8 mouse cellular contexts compared by ENCODE assay signal in the genomic region with DNA sequence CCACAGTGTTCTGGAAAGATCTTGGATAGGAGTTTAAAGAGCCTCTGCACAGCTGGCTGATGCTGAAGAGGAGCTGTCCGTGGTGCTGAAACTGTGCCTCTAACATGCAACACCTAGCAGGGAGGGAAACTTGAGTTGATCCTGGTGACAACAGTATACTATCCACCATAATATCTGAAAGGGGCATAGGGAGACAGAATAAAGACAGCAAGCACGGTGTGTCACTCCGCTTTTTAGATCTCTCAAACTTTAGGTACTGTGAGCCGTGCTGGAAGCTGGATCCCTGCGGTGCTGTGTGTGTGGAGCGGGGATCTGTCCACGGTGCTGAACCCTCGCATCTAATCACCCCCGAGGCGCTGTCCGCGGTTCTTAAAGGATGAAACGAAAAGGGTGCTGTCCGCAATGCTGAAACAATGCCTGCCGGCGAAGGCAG. TPM values are rescaled to one million over a fixed set of nuclear protein-coding genes. Genes with fewer than 3 reads are reported as not detected.
DNase-seq lines count a peak whose midpoint lies in the region; ATAC-seq and TF ChIP-seq lines count a peak whose summit lies in the region.

No protein-coding gene starts in this region.

- DNase-seq in layer of hippocampus, adult 11-12 months (ENCODE audit: low spot score): peak; percentile 62
- DNase-seq in layer of hippocampus, adult 9-10 months (ENCODE audit: low spot score): no peak
- peak; percentile 95 for DNase-seq in embryo, embryonic 10.5 days (ENCODE audit: low spot score)
- peak; percentile 71 to 88 for DNase-seq in heart, adult 18-20 months
- peak; percentile 64 for DNase-seq in liver, embryonic 13.5 days
- peak; percentile 86 for DNase-seq in neural tube, embryonic 11.5 days (ENCODE audit: low spot score)
- peak; percentile 17 to 38 for DNase-seq in thymus, adult 18-20 months

- H3K27ac ChIP-seq in intestine, postnatal 0 days (ENCODE audit: low read depth, low read length): no peak overlapping the region
- H3K27ac ChIP-seq in liver, embryonic 13.5 days: no peak overlapping the region
- no peak overlapping the region for H3K27ac ChIP-seq in neural tube, embryonic 11.5 days (ENCODE audit: low read depth, low read length)

- H3K36me3 ChIP-seq in intestine, postnatal 0 days (ENCODE audit: control insufficient read depth, insufficient read depth): no peaks in the 10 kb centered on the region
- H3K36me3 ChIP-seq in liver, embryonic 13.5 days: no peaks in the 10 kb centered on the region
- H3K36me3 ChIP-seq in neural tube, embryonic 11.5 days (ENCODE audit: control insufficient read depth, insufficient read depth, low read length): no peaks in the 10 kb centered on the region

- H3K4me1 ChIP-seq in intestine, postnatal 0 days (replicated peaks; ENCODE audit: control insufficient read depth, insufficient read depth, low read length): no peaks in the 10 kb centered on the region
- H3K4me1 ChIP-seq in liver, embryonic 13.5 days (replicated peaks): 0 out of 2 replicates have a peak, but pooled peaks cover 5% of the 10 kb centered on the region
- H3K4me1 ChIP-seq in neural tube, embryonic 11.5 days (ENCODE audit: control insufficient read depth, insufficient read depth, low read length): peaks cover 3% of the 10 kb centered on the region; the same call in 1 of the 2 replicates

- H3K27me3 ChIP-seq in intestine, postnatal 0 days (replicated peaks; ENCODE audit: control insufficient read depth, insufficient read depth, low read length): peaks cover 42% of the 10 kb centered on the region
- peaks cover 58% of the 10 kb centered on the region for H3K27me3 ChIP-seq in liver, embryonic 13.5 days
- peaks cover 36% of the 10 kb centered on the region for H3K27me3 ChIP-seq in neural tube, embryonic 11.5 days (ENCODE audit: control insufficient read depth, insufficient read depth, low read length)

- 0 out of 2 replicates have a peak, but pooled peaks have one; percentile 7 for TF ChIP-seq CTCF in intestine, postnatal 0 days (IDR thresholded peaks at IDR 0.05; ENCODE audit: low read depth)

- H3K4me3 ChIP-seq in intestine, postnatal 0 days (ENCODE audit: low read depth, low read length): no peak overlapping the region
- H3K4me3 ChIP-seq in liver, embryonic 13.5 days (replicated peaks): no peak overlapping the region
- H3K4me3 ChIP-seq in neural tube, embryonic 11.5 days (ENCODE audit: low read depth, low read length): no peak overlapping the region

- no peak overlapping the region for H3K9ac ChIP-seq in intestine, postnatal 0 days (ENCODE audit: low read depth, low read length)
- H3K9ac ChIP-seq in liver, embryonic 13.5 days: no peak overlapping the region
- H3K9ac ChIP-seq in neural tube, embryonic 11.5 days (ENCODE audit: low read length): no peak overlapping the region

- no peaks in the 10 kb centered on the region for H3K9me3 ChIP-seq in intestine, postnatal 0 days (ENCODE audit: control insufficient read depth)
- no peaks in the 10 kb centered on the region for H3K9me3 ChIP-seq in liver, embryonic 13.5 days (replicated peaks)
- no peaks in the 10 kb centered on the region for H3K9me3 ChIP-seq in neural tube, embryonic 11.5 days (ENCODE audit: control insufficient read depth, low read length)

- peak; percentile 57; the same call in 1 of the 2 replicates for ATAC-seq in intestine, postnatal 0 days
- ATAC-seq in liver, embryonic 13.5 days (ENCODE audit: low read depth): no peak
- ATAC-seq in neural tube, embryonic 11.5 days (ENCODE audit: insufficient read depth, low FRiP score, low TSS enrichment): no peak

- H3K4me2 ChIP-seq in intestine, postnatal 0 days (replicated peaks; ENCODE audit: low read depth): no peak overlapping the region
- no peak overlapping the region for H3K4me2 ChIP-seq in liver, embryonic 13.5 days
- no peak overlapping the region for H3K4me2 ChIP-seq in neural tube, embryonic 11.5 days (ENCODE audit: low read depth)

- under 1% methylated on average over 16 of the region's 16 CpGs for WGBS in intestine, postnatal 0 days
- 2% methylated on average over 16 of the region's 16 CpGs for WGBS in liver, embryonic 13.5 days (ENCODE audit: insufficient replicate concordance)
- under 1% methylated on average over 16 of the region's 16 CpGs for whole genome bisulfite sequencing in neural tube, embryonic 11.5 days

RNA-seq across cellular contexts. Expression of a gene that starts 1.2 kb away (rescaled TPM):
- under 1 TPM; 0.33 to 0.52 TPM for total RNA-seq in heart, adult 18-20 months (2021)
- polyA plus RNA-seq in intestine, postnatal 0 days (2015; fragmentation: Nextera tagmentation; extraction: Ambion mirVana): 0.75 and 0.90 TPM in 2 replicates
- not detected in 2 replicates for polyA plus RNA-seq in liver, embryonic 13.5 days (2015; fragmentation: Nextera tagmentation; extraction: Ambion mirVana)
- polyA plus RNA-seq in neural tube, embryonic 11.5 days (2014; fragmentation: Nextera tagmentation; extraction: Ambion mirVana): 7.5 and 11.0 TPM in 2 replicates
